Mouse (Mus musculus) stomach, postnatal 0 days (tissue): ENCODE data around the gene Iqub. TPM values are rescaled to one million over a fixed set of nuclear protein-coding genes. Genes with fewer than 3 reads are reported as not detected.

Source experiments
- ATAC-seq: fragments of 200-750 bp; cut with Nextera tagmentation; 2 replicates; pipeline ENCODE4 v1.8.0; 2017; ENCODE audit not compliant: low FRiP score, low TSS enrichment
- DNase-seq: peaks from one replicate; pipeline ENCODE4 v3.0.0-alpha.2; 2016; ENCODE audit warnings: low spot score
- H3K27ac ChIP-seq: fragments of 300-500 bp; sonication (generic); replicated peaks from 2 replicates; pipeline ENCODE4 v1.5.1; 2014; ENCODE audit warnings: mild to moderate bottlenecking, control low read depth
- H3K27me3 ChIP-seq: fragments of 300-500 bp; sonication (generic); 2 replicates; pipeline ENCODE4 v1.6.1; 2014; ENCODE audit warnings: low read length; ENCODE audit not compliant: control insufficient read depth, insufficient read depth
- H3K36me3 ChIP-seq: fragments of 300-500 bp; sonication (generic); 2 replicates; pipeline ENCODE4 v1.6.1; 2014; ENCODE audit warnings: low read length, mixed read lengths; ENCODE audit not compliant: control insufficient read depth, insufficient read depth
- H3K4me1 ChIP-seq: fragments of 300-500 bp; sonication (generic); replicated peaks from 2 replicates; pipeline ENCODE4 v1.6.1; 2014; ENCODE audit warnings: antibody characterized with exemption; ENCODE audit not compliant: control insufficient read depth, insufficient read depth
- H3K4me2 ChIP-seq: fragments of 300-500 bp; sonication (generic); replicated peaks from 2 replicates; pipeline ENCODE4 v1.6.1; 2014; ENCODE audit warnings: low read depth, mild to moderate bottlenecking, control low read depth, moderate library complexity
- H3K4me3 ChIP-seq: fragments of 300-500 bp; sonication (generic); 2 replicates; pipeline ENCODE4 v1.5.1; 2014; ENCODE audit warnings: low read depth, low read length, control low read depth
- H3K9ac ChIP-seq: fragments of 300-500 bp; sonication (generic); 2 replicates; pipeline ENCODE4 v1.6.1; 2014; ENCODE audit warnings: mild to moderate bottlenecking, low read length, control low read depth, mixed read lengths
- H3K9me3 ChIP-seq: fragments of 300-500 bp; sonication (generic); 2 replicates; pipeline ENCODE4 v1.6.1; 2016; ENCODE audit warnings: low read length; ENCODE audit not compliant: control insufficient read depth
- CTCF ChIP-seq: IDR thresholded peaks from 2 replicates; pipeline ENCODE4 v1.5.1; 2016; ENCODE audit warnings: antibody characterized with exemption, low read depth, mild to moderate bottlenecking, moderate library complexity
- EP300 ChIP-seq: optimal IDR thresholded peaks from 2 replicates; pipeline ENCODE3; 2016; ENCODE audit warnings: antibody characterized with exemption
- WGBS: fragments of 180-500 bp; shearing (Covaris S2); extraction: QIAGEN DNeasy Blood & Tissue Kit; methylation state at CpG from one replicate; pipeline ENCODE4 v1.1.7; 2014; 5-methylcytosine and 5-hydroxymethylcytosine counted together
- polyA plus RNA-seq: library from polyadenylated mRNA; unstranded; fragments of >200 nt; fragmentation: Nextera tagmentation; extraction: Ambion mirVana; gene quantifications from 2 replicates; pipeline ENCODE4 v1.2.1, GENCODE M21; 2015

The Iqub gene
- polyA plus RNA-seq, 1 experiment from 2014 or later, result not detected

DNA sequence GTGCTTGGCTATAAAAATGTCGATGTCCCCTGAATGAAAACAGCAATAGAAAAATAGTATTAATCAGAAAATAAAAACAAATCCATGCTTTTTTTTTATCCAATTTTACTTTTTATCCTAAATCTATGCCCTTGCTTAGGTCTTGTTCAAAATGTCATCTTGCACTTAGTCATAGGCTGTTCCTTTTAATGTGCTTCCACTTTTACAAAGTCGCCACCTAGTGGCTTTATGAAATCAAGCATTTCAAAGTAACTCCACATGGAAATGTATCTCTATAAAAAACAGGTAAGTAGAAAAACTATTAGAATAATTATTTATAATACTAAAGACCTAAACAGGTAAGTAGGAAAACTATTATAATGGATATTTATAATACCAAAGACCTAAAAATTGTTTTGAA lies 1.3 kb upstream of the Iqub start:
- WGBS, result 47% methylated on average over 2 of the region's 2 CpGs
- Histone ChIP-seq H3K27me3 (no peaks in the 10 kb centered on the region), H3K4me2 (no peak overlapping the region), H3K9ac (no peak overlapping the region), H3K9me3 (no peaks in the 10 kb centered on the region), H3K27ac (no peak overlapping the region), H3K4me3 (no peak overlapping the region), H3K36me3 (peaks cover 4% of the 10 kb centered on the region; the same call in 1 of the 2 replicates), H3K4me1 (no peaks in the 10 kb centered on the region)
- DNase-seq (no peak), ATAC-seq (no peak)
- no peak for TF ChIP-seq EP300
- TF ChIP-seq CTCF, result peak; percentile 80

GRCm38 (mm10) chr6:24504141-24504540 lies 10.7 kb downstream of the Iqub start:
- TF ChIP-seq CTCF, result no peak
- no peak for TF ChIP-seq EP300
- Histone ChIP-seq H3K9me3 (no peaks in the 10 kb centered on the region), H3K4me3 (no peak overlapping the region), H3K9ac (no peak overlapping the region), H3K27me3 (no peaks in the 10 kb centered on the region), H3K36me3 (no peaks in the 10 kb centered on the region), H3K4me2 (no peak overlapping the region), H3K4me1 (no peaks in the 10 kb centered on the region), H3K27ac (no peak overlapping the region)
- WGBS, result 78% methylated on average over 2 of the region's 2 CpGs
- ATAC-seq (no peak), DNase-seq (no peak)

DNA sequence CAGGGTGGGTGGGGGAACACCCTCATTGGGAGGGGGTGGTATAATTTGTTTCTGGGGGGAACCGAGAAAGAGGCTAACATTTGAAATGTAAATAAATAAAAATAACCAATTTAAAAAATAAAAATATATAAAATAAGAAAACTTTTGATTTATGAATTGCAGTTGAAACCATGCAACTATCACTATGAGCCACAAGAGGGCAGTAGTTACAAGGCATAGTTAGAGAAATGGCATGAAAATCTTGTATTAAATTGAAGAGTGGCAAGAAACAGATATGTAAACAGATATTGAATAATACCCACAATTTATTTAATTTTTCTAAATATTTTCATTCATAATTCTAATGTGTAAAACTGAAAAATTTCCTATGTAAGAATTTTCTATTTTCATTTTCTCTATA lies 24.5 kb downstream of the Iqub start:
- ATAC-seq, result no peak
- 9% methylated on average over 1 of the region's 1 CpGs for WGBS
- H3K9me3 ChIP-seq, result no peaks in the 10 kb centered on the region
- no peak overlapping the region for H3K4me3 ChIP-seq
- H3K27me3 ChIP-seq, result no peaks in the 10 kb centered on the region
- TF ChIP-seq CTCF (peak; percentile 75), EP300 (no peak)
- DNase-seq, result no peak
- H3K9ac ChIP-seq, result no peak overlapping the region
- H3K27ac ChIP-seq, result no peak overlapping the region
- no peak overlapping the region for H3K4me2 ChIP-seq
- H3K36me3 ChIP-seq, result no peaks in the 10 kb centered on the region
- no peaks in the 10 kb centered on the region for H3K4me1 ChIP-seq

DNA sequence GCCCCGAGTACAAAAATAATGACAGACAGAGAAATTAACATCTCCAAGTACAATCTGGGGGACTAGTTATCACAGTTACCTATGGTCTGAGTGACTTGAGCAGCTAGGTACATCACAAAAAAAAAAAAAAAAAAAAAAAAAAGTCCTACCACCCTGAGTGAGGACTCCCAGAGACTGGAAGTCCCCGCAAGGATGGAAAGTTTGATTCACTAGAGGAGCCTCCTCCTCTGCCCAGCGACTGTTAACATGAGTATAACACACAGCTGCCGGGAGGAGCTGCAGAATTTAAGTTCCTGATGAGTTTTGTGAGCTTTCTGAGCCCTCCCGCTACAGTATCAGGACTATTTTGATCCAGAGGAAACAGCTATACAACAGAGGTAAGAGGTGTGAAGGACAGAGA lies 28.3 kb downstream of the Iqub start:
- WGBS, result 69% methylated on average over 5 of the region's 5 CpGs
- Histone ChIP-seq H3K27ac (no peak overlapping the region), H3K4me2 (no peak overlapping the region), H3K9ac (no peak overlapping the region), H3K27me3 (no peaks in the 10 kb centered on the region), H3K4me1 (no peaks in the 10 kb centered on the region), H3K4me3 (no peak overlapping the region), H3K36me3 (no peaks in the 10 kb centered on the region), H3K9me3 (no peaks in the 10 kb centered on the region)
- DNase-seq (no peak), ATAC-seq (no peak)
- TF ChIP-seq EP300 (no peak), CTCF (no peak)

- no peak overlapping the region for H3K4me3 ChIP-seq
- 81% methylated on average over 1 of the region's 1 CpGs for WGBS
- H3K4me1 ChIP-seq, result no peaks in the 10 kb centered on the region
- H3K36me3 ChIP-seq, result no peaks in the 10 kb centered on the region
- no peaks in the 10 kb centered on the region for H3K27me3 ChIP-seq
- no peak overlapping the region for H3K4me2 ChIP-seq
- H3K9ac ChIP-seq, result no peak overlapping the region
- DNase-seq, result no peak
- no peaks in the 10 kb centered on the region for H3K9me3 ChIP-seq
- no peak overlapping the region for H3K27ac ChIP-seq
- no peak for ATAC-seq
- TF ChIP-seq CTCF (no peak), EP300 (no peak)
Measured at GRCm38 (mm10) chr6:24470571-24471132, 44.2 kb downstream of the Iqub start.

DNA sequence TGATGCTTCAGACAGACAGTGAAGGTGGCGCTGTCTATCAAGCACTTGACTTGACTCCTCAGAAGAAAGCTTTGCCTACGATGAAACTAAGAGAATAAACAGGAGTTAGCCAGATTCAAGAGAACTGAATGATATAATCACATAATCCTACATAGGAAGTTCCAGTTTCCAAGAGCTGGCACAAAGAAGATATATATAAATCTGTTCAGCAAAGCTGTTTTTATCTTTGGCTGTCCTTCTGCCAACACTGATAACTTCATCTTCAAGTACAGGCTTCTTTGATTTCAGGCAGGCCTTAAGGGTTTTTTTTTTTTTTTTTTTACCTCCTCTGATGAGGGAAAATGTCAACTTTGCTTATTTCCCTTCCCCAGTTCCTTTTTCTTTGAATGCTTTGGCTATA lies 44.7 kb downstream of the Iqub start:
- DNase-seq (no peak), ATAC-seq (no peak)
- no peaks in the 10 kb centered on the region for H3K9me3 ChIP-seq
- H3K27ac ChIP-seq, result no peak overlapping the region
- H3K4me3 ChIP-seq, result no peak overlapping the region
- H3K27me3 ChIP-seq, result no peaks in the 10 kb centered on the region
- no peak for TF ChIP-seq CTCF
- WGBS, result 75% methylated on average over 2 of the region's 2 CpGs
- H3K9ac ChIP-seq, result no peak overlapping the region
- H3K4me2 ChIP-seq, result no peak overlapping the region
- H3K36me3 ChIP-seq, result no peaks in the 10 kb centered on the region
- H3K4me1 ChIP-seq, result no peaks in the 10 kb centered on the region
